Mouse (Mus musculus) colon, adult 2 months (tissue): Measurements from ENCODE around the gene Ppp1r1c. TPM values are rescaled to one million over a fixed set of nuclear protein-coding genes. Genes with fewer than 3 reads are reported as not detected.

Experiments
- polyA plus RNA-seq: library from polyadenylated mRNA; depleted of rRNA; stranded (reverse); fragments of >200 nt; gene quantifications from 2 replicates; pipeline ENCODE4 v1.2.3, GENCODE M21; 2012; rRNA removed

The Ppp1r1c gene
- not detected in 2 replicates for polyA plus RNA-seq

GRCm38 (mm10) chr2:79707575-79707974 is at the start of gene Ppp1r1c:
Ppp1r1c (plus strand) TSS chr2:79707780.

Other genes starting within 250 kb of the Ppp1r1c start
- gene Itprid2, start 72.4 kb upstream of the Ppp1r1c start, polyA plus RNA-seq, result 18.9 and 19.5 TPM in 2 replicates